Comparison of ENCODE assay signal across 23 mouse cellular contexts in the genomic region with DNA sequence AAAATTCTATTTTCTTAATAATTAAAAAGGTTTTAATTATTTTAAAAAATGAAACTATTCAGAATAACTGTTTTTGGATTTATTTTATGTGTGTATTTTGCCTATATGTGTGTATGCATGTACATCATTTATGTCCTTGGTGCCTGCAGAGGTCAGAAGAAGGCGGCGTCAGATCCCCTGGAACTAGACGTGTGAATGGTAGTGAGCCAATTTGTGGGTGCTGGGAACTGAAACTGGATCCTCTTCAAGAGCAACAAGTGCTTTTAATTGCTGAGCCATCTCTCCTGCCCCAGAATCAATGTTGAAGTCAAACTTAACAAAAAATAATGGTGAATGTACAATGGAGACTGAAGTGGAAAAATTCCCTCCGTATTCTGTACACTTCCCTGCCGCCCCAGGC.
DNase-seq lines count a peak whose midpoint lies in the region; ATAC-seq and TF ChIP-seq lines count a peak whose summit lies in the region.
"Had no signal": no experiment of that assay in that cellular context is flagged by ENCODE, and none has a peak within 500 bp of the region (broad histone marks: within the 10 kb centered on the region; RNA-seq: fewer than 3 reads in every experiment).

No protein-coding gene starts in this region.

- no peak for DNase-seq in heart, postnatal 4 days
- DNase-seq in kidney, adult 8-10 months, result no peak
- DNase-seq in skeletal muscle tissue, adult 2 months (ENCODE audit: low read depth, low spot score), result peak; percentile 51
- no peak for DNase-seq in spleen, postnatal 4 days (ENCODE audit: low spot score in 2 of 2)
- DNase-seq: adrenal gland, postnatal 10 days; cerebellum, adult 8-10 months; cerebellum, postnatal 36 days; kidney, adult 18-20 months; kidney, postnatal 36 days; lung, adult 18-20 months; lung, postnatal 4 days; midbrain, embryonic 14.5 days; thymus, adult 18-20 months; thymus, postnatal 4 days had no signal

- ATAC-seq in heart, embryonic 13.5 days (ENCODE audit: extremely low read depth, insufficient number of reproducible peaks, low FRiP score, low TSS enrichment), result no peak
- no peak for ATAC-seq in kidney, embryonic 16.5 days (ENCODE audit: low FRiP score, low TSS enrichment)
- ATAC-seq: forebrain, embryonic 16.5 days; liver, embryonic 12.5 days had no signal

- H3K4me3 ChIP-seq in heart, embryonic 13.5 days, result no peak overlapping the region
- no peak overlapping the region for H3K4me3 ChIP-seq in kidney, embryonic 16.5 days (ENCODE audit: low read length)
- no peak overlapping the region for H3K4me3 ChIP-seq in ES-Bruce4 (ENCODE audit: low read depth, low read length)
- H3K4me3 ChIP-seq: embryonic facial prominence, embryonic 15.5 days; heart, embryonic 12.5 days; hindbrain, embryonic 13.5 days; limb, embryonic 13.5 days; liver, embryonic 12.5 days had no signal

- no peak overlapping the region for H3K9ac ChIP-seq in heart, embryonic 13.5 days
- H3K9ac ChIP-seq in kidney, embryonic 16.5 days (replicated peaks; ENCODE audit: low read length), result no peak overlapping the region
- no peak overlapping the region for H3K9ac ChIP-seq in ES-Bruce4 (ENCODE audit: low read depth, poor library complexity, severe bottlenecking)
- H3K9ac ChIP-seq: embryonic facial prominence, embryonic 15.5 days; heart, embryonic 12.5 days; hindbrain, embryonic 13.5 days; limb, embryonic 13.5 days; liver, embryonic 12.5 days had no signal

- no peak for TF ChIP-seq EP300 in ES-Bruce4 (IDR thresholded peaks at IDR 0.05; ENCODE audit: insufficient read depth, low read depth, low read length)

- peaks cover 11% of the 10 kb centered on the region; the same call in 1 of the 2 replicates for H3K4me1 ChIP-seq in heart, embryonic 13.5 days
- no peaks in the 10 kb centered on the region for H3K4me1 ChIP-seq in kidney, embryonic 16.5 days (ENCODE audit: insufficient read depth, low read length)
- peaks cover 5% of the 10 kb centered on the region for H3K4me1 ChIP-seq in ES-Bruce4 (ENCODE audit: control insufficient read depth, insufficient read depth, low read length)
- H3K4me1 ChIP-seq: hindbrain, embryonic 13.5 days; liver, embryonic 12.5 days had no signal

- peaks cover 20% of the 10 kb centered on the region for H3K9me3 ChIP-seq in heart, embryonic 13.5 days
- H3K9me3 ChIP-seq in kidney, embryonic 16.5 days (ENCODE audit: low read length), result peaks cover 5% of the 10 kb centered on the region; the same call in 1 of the 2 replicates
- peaks cover 5% of the 10 kb centered on the region for H3K9me3 ChIP-seq in ES-Bruce4 (replicated peaks; ENCODE audit: control insufficient read depth, insufficient read depth, low read length, poor library complexity, severe bottlenecking)
- H3K9me3 ChIP-seq: hindbrain, embryonic 13.5 days had no signal

- TF ChIP-seq POLR2A in ES-Bruce4 (IDR thresholded peaks at IDR 0.05; ENCODE audit: insufficient read depth, low read length), result no peak

- no peak for TF ChIP-seq CTCF in ES-Bruce4 (IDR thresholded peaks at IDR 0.05; ENCODE audit: low read depth, low read length)

- WGBS in heart, embryonic 13.5 days, result 81% methylated on average over 5 of the region's 5 CpGs
- WGBS in kidney, embryonic 16.5 days, result 79% methylated on average over 5 of the region's 5 CpGs

- no peaks in the 10 kb centered on the region for H3K36me3 ChIP-seq in heart, embryonic 13.5 days
- no peaks in the 10 kb centered on the region for H3K36me3 ChIP-seq in kidney, embryonic 16.5 days (ENCODE audit: insufficient read depth, low read length)
- H3K36me3 ChIP-seq in ES-Bruce4 (ENCODE audit: control insufficient read depth, insufficient read depth, low read length, poor library complexity, severe bottlenecking), result no peaks in the 10 kb centered on the region
- H3K36me3 ChIP-seq: embryonic facial prominence, embryonic 15.5 days; heart, embryonic 12.5 days; hindbrain, embryonic 13.5 days; limb, embryonic 13.5 days; liver, embryonic 12.5 days had no signal

- H3K27ac ChIP-seq in heart, embryonic 13.5 days (replicated peaks), result peak overlapping the region; percentile 70; the same call in 1 of the 2 replicates
- H3K27ac ChIP-seq in kidney, embryonic 16.5 days (ENCODE audit: low read length), result peak overlapping the region; percentile 65; the same call in 1 of the 2 replicates
- H3K27ac ChIP-seq in ES-Bruce4 (ENCODE audit: insufficient read depth, low read length), result peak overlapping the region; percentile 55
- H3K27ac ChIP-seq: embryonic facial prominence, embryonic 15.5 days; hindbrain, embryonic 13.5 days; limb, embryonic 13.5 days; liver, embryonic 12.5 days had no signal

- no peaks in the 10 kb centered on the region for H3K27me3 ChIP-seq in heart, embryonic 13.5 days (replicated peaks)
- H3K27me3 ChIP-seq in kidney, embryonic 16.5 days (ENCODE audit: insufficient read depth, low read length), result no peaks in the 10 kb centered on the region
- no peaks in the 10 kb centered on the region for H3K27me3 ChIP-seq in ES-Bruce4 (ENCODE audit: control insufficient read depth, insufficient read depth, low read length, poor library complexity, severe bottlenecking)
- H3K27me3 ChIP-seq: embryonic facial prominence, embryonic 15.5 days; heart, embryonic 12.5 days; hindbrain, embryonic 13.5 days; limb, embryonic 13.5 days; liver, embryonic 12.5 days had no signal

- H3K4me2 ChIP-seq in heart, embryonic 13.5 days, result no peak overlapping the region
- no peak overlapping the region for H3K4me2 ChIP-seq in kidney, embryonic 16.5 days (replicated peaks; ENCODE audit: low read depth, low read length)
- H3K4me2 ChIP-seq: embryonic facial prominence, embryonic 15.5 days; heart, embryonic 12.5 days; hindbrain, embryonic 13.5 days; limb, embryonic 13.5 days; liver, embryonic 12.5 days had no signal
